19 mouse cellular contexts compared by ENCODE assay signal in genomic region chr2:32341634-32341939, GRCm38 (mm10). TPM values are rescaled to one million over a fixed set of nuclear protein-coding genes. Genes with fewer than 3 reads are reported as not detected.
A peak's percentile ranks its signal among the peaks of the same experiment; 100 is the strongest.
DNase-seq lines count a peak whose midpoint lies in the region; ATAC-seq lines count a peak whose summit lies in the region.
"Had no signal": no experiment of that assay in that cellular context is flagged by ENCODE, and none has a peak within 500 bp of the region (broad histone marks: within the 10 kb centered on the region; RNA-seq: fewer than 3 reads in every experiment).

No protein-coding gene starts in this region.

- H3K9ac ChIP-seq in midbrain, embryonic 11.5 days (ENCODE audit: low read length), result 0 out of 2 replicates have a peak overlapping the region, but pooled peaks have one; percentile 5
- H3K9ac ChIP-seq: forebrain, postnatal 0 days; liver, embryonic 12.5 days had no signal

- H3K4me3 ChIP-seq in midbrain, embryonic 11.5 days (ENCODE audit: low read depth, low read length), result no peak overlapping the region
- no peak overlapping the region for H3K4me3 ChIP-seq in midbrain, embryonic 10.5 days
- H3K4me3 ChIP-seq: liver, embryonic 12.5 days had no signal

- H3K4me2 ChIP-seq in midbrain, embryonic 11.5 days, result no peak overlapping the region
- H3K4me2 ChIP-seq: heart, embryonic 11.5 days; liver, embryonic 12.5 days had no signal

- no peaks in the 10 kb centered on the region for H3K27me3 ChIP-seq in midbrain, embryonic 11.5 days (ENCODE audit: control insufficient read depth, insufficient read depth, low read length)
- peaks cover 7% of the 10 kb centered on the region; the same call in 1 of the 2 replicates for H3K27me3 ChIP-seq in midbrain, embryonic 10.5 days (ENCODE audit: low read depth, poor library complexity, severe bottlenecking)

- no peak for ATAC-seq in midbrain, embryonic 11.5 days (ENCODE audit: low FRiP score)
- no peak for ATAC-seq in erythroblast, adult 5-6 weeks (replicated peaks; ENCODE audit: low FRiP score, poor library complexity, severe bottlenecking)
- ATAC-seq in frontal cortex, adult (ENCODE audit: low TSS enrichment), result no peak; the same call in 1 of the 2 replicates
- ATAC-seq: forebrain, postnatal 0 days; inflammation-experienced regulatory T-cells, adult 6 months; liver, embryonic 12.5 days had no signal

- H3K4me1 ChIP-seq in midbrain, embryonic 11.5 days (ENCODE audit: control insufficient read depth, insufficient read depth, low read length), result no peaks in the 10 kb centered on the region
- H3K4me1 ChIP-seq in midbrain, embryonic 10.5 days, result peaks cover 15% of the 10 kb centered on the region
- H3K4me1 ChIP-seq: liver, embryonic 12.5 days had no signal

- 79% methylated on average over 4 of the region's 4 CpGs for WGBS in midbrain, embryonic 11.5 days
- WGBS in midbrain, embryonic 10.5 days, result 92% methylated on average over 4 of the region's 4 CpGs

- no peak overlapping the region for H3K27ac ChIP-seq in midbrain, embryonic 11.5 days (ENCODE audit: low read depth, low read length)
- H3K27ac ChIP-seq in midbrain, embryonic 10.5 days (replicated peaks), result no peak overlapping the region
- H3K27ac ChIP-seq: liver, embryonic 12.5 days; stomach, postnatal 0 days had no signal

- no peaks in the 10 kb centered on the region for H3K36me3 ChIP-seq in midbrain, embryonic 11.5 days (ENCODE audit: control insufficient read depth, insufficient read depth, low read length)
- peaks cover 8% of the 10 kb centered on the region; the same call in 1 of the 2 replicates for H3K36me3 ChIP-seq in midbrain, embryonic 10.5 days
- H3K36me3 ChIP-seq: liver, embryonic 12.5 days had no signal

- DNase-seq in heart, adult 11 months, result peak; percentile 96
- DNase-seq in heart, adult 9 months (ENCODE audit: low spot score in 2 of 2), result no peak
- DNase-seq in midbrain, embryonic 11.5 days (ENCODE audit: low spot score, missing footprints), result no peak
- no peak for DNase-seq in midbrain, embryonic 10.5 days (ENCODE audit: low spot score)
- DNase-seq in cerebellum, postnatal 36 days, result peak; percentile 40 to 51
- DNase-seq: adrenal gland, adult 8-10 months; forebrain, postnatal 0 days; heart, postnatal 10 days; kidney, adult 2 months; kidney, postnatal 10 days; lung, adult 2 months; lung, postnatal 4 days had no signal

- no peaks in the 10 kb centered on the region for H3K9me3 ChIP-seq in midbrain, embryonic 11.5 days (ENCODE audit: control insufficient read depth, low read length)
- H3K9me3 ChIP-seq in midbrain, embryonic 10.5 days (replicated peaks), result no peaks in the 10 kb centered on the region
- H3K9me3 ChIP-seq: liver, embryonic 12.5 days had no signal

RNA-seq across cellular contexts. Expression of gene Ciz1, which starts 10.5 kb away (rescaled TPM):
- polyA plus RNA-seq in midbrain, embryonic 11.5 days (2014; fragmentation: Nextera tagmentation; extraction: Ambion mirVana), result 43.1 and 46.9 TPM in 2 replicates
- polyA plus RNA-seq in midbrain, embryonic 10.5 days (2016; fragmentation: Nextera tagmentation; extraction: Ambion mirVana), result 60.5 and 69.8 TPM in 2 replicates
- total RNA-seq in erythroblast, adult 5-6 weeks (2015; ENCODE audit: low replicate concordance), result 18.6 and 38.2 TPM in 2 replicates
- total RNA-seq in erythroblast, adult 5-6 weeks (2017; ENCODE audit: low replicate concordance), result 21.2 and 33.5 TPM in 2 replicates

RNA-seq across cellular contexts. Expression of gene Dnm1, which starts 11.6 kb away (rescaled TPM):
- polyA plus RNA-seq in midbrain, embryonic 11.5 days (2014; fragmentation: Nextera tagmentation; extraction: Ambion mirVana), result 12.9 and 13.8 TPM in 2 replicates
- 9.0 and 12.2 TPM in 2 replicates for polyA plus RNA-seq in midbrain, embryonic 10.5 days (2016; fragmentation: Nextera tagmentation; extraction: Ambion mirVana)
- not detected in 2 replicates for total RNA-seq in erythroblast, adult 5-6 weeks (2015; ENCODE audit: low replicate concordance)
- not detected in 2 replicates for total RNA-seq in erythroblast, adult 5-6 weeks (2017; ENCODE audit: low replicate concordance)
- polyA plus RNA-seq: inflammation-experienced regulatory T-cells, adult 6 months had no signal

RNA-seq across cellular contexts. Expression of gene 1110008P14Rik, which starts 40.2 kb away (rescaled TPM):
- polyA plus RNA-seq in midbrain, embryonic 11.5 days (2014; fragmentation: Nextera tagmentation; extraction: Ambion mirVana), result 46.4 and 49.4 TPM in 2 replicates
- polyA plus RNA-seq in midbrain, embryonic 10.5 days (2016; fragmentation: Nextera tagmentation; extraction: Ambion mirVana), result 39.4 and 44.3 TPM in 2 replicates
- total RNA-seq in erythroblast, adult 5-6 weeks (2015; ENCODE audit: low replicate concordance), result 8.6 and 12.3 TPM in 2 replicates
- total RNA-seq in erythroblast, adult 5-6 weeks (2017; ENCODE audit: low replicate concordance), result 5.1 and 7.7 TPM in 2 replicates

RNA-seq across cellular contexts. Expression of gene Lcn2, which starts 46.5 kb away (rescaled TPM):
- polyA plus RNA-seq in midbrain, embryonic 11.5 days (2014; fragmentation: Nextera tagmentation; extraction: Ambion mirVana), result 0.30 TPM in 1 of 2 replicates, not detected in the other
- polyA plus RNA-seq in midbrain, embryonic 10.5 days (2016; fragmentation: Nextera tagmentation; extraction: Ambion mirVana), result 0.20 TPM in 1 of 2 replicates, not detected in the other
- 2,071 and 2,279 TPM in 2 replicates for total RNA-seq in erythroblast, adult 5-6 weeks (2015; ENCODE audit: low replicate concordance)
- 352 and 444 TPM in 2 replicates for total RNA-seq in erythroblast, adult 5-6 weeks (2017; ENCODE audit: low replicate concordance)
- polyA plus RNA-seq: limb, embryonic 11.5 days had no signal

RNA-seq across cellular contexts. Expression of gene Swi5, which starts 53.7 kb away (rescaled TPM):
- polyA plus RNA-seq in midbrain, embryonic 11.5 days (2014; fragmentation: Nextera tagmentation; extraction: Ambion mirVana), result 382 and 417 TPM in 2 replicates
- polyA plus RNA-seq in midbrain, embryonic 10.5 days (2016; fragmentation: Nextera tagmentation; extraction: Ambion mirVana), result 536 and 538 TPM in 2 replicates
- 30.4 and 97.8 TPM in 2 replicates for total RNA-seq in erythroblast, adult 5-6 weeks (2015; ENCODE audit: low replicate concordance)
- total RNA-seq in erythroblast, adult 5-6 weeks (2017; ENCODE audit: low replicate concordance), result 76.9 and 89.4 TPM in 2 replicates

Comparison
In these comparisons a context has a peak if more than half of its experiments do, and no peak if none do; other contexts are left out.
1. DNase-seq: peak in heart, adult 11 months (single experiment) and cerebellum, postnatal 36 days (2 of 2); none in heart, adult 9 months (0 of 2), midbrain, embryonic 11.5 days (single experiment) and midbrain, embryonic 10.5 days (single experiment).